Mouse (Mus musculus): ENCODE results near the gene Eif2b5. TPM values are rescaled to one million over a fixed set of nuclear protein-coding genes. Genes with fewer than 3 reads are reported as not detected.

Gene Eif2b5
- total RNA-seq, 2 experiments from 2014 or later, result 56.4 to 66.8 TPM

DNA sequence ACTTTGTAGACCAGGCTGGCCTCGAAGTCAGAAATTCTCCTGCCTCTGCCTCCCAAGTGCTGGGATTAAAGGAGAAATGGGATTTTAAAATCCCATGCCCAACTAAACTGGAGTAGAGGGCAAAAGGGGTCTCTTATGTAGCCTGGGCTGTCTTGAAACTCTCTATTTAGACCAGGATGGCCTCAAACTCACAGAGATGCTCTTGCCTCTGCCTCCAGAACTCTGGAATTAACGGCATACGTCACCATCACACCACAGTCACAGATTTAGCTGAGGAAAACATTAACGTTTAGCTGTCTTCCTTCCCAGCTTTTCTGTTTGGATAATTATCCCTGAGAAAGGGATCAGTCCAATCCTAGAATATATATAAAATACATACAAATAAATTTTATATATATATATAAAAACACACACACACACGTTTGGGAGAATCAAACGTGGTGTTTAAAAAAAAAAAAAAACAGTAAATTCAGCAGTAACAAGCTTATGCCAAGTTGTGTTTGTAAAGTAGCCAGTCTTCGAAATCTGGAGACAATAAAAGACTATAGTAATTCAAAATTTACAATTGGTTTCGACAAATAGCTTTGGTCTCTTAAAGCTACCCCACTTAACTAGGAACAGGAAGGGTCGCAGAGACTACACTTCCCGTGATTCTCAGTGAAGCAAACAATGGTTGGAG lies 36.1 kb downstream of the Eif2b5 start:
- DNase-seq (ENCODE audit: low spot score in 2 of 2), result no peak
- intact Hi-C loops (cut with DNase I), result loop anchor here (5.0 kb wide), 1 partner anchor 37 kb away; the partner anchor contains the start of gene Eif2b5

GRCm38 (mm10) chr16:20535296-20536080 lies 36.9 kb downstream of the Eif2b5 start, which contains the start of gene Ap2m1:
Gene Ap2m1, plus strand, starts transcription at chr16:20535478.
- DNase-seq (ENCODE audit: low spot score in 2 of 2), result peak; percentile 93
- intact Hi-C loops (cut with DNase I), result loop anchor here (5.0 kb wide), 1 partner anchor 38 kb away; the partner anchor contains the start of gene Eif2b5

DNA sequence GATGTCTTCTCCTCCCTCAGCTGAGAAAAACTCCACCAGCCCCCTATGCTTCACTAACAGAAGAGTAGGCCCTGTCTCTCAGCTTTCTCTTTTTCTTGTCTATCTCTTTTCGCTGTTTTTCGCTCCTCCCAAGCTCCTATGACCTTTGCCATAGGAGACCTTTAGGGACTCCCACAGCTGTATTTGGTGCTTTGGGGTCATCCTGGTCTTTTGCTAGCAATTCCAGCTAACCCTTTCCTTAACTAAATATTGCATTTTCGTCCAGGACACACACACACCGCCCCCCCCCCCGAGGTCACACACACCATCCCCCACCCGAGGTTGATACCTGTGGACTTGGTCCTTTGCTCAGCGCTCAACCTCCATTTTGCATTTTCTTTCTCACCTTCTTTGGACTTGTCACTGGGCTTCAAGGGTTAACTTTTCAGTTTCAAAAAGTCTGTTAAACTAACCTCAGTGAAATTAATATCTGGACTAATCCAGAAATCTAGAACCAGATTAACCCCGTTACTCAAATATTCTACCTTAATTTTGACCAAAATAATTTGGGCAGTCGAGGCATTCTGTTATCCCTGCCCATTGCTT lies 37.6 kb downstream of the Eif2b5 start:
- intact Hi-C loops (cut with DNase I), result loop anchor here (5.0 kb wide), 1 partner anchor 39 kb away; the partner anchor contains the start of gene Eif2b5
- DNase-seq (ENCODE audit: low spot score in 2 of 2), result no peak

GRCm38 (mm10) chr16:20537071-20537471 lies 38.5 kb downstream of the Eif2b5 start:
- DNase-seq (ENCODE audit: low spot score in 2 of 2), result peak in 1 of 2 experiments; percentile 45
- intact Hi-C loops (cut with DNase I), result loop anchor here (5.0 kb wide), 1 partner anchor 40 kb away; the partner anchor contains the start of gene Eif2b5

DNA sequence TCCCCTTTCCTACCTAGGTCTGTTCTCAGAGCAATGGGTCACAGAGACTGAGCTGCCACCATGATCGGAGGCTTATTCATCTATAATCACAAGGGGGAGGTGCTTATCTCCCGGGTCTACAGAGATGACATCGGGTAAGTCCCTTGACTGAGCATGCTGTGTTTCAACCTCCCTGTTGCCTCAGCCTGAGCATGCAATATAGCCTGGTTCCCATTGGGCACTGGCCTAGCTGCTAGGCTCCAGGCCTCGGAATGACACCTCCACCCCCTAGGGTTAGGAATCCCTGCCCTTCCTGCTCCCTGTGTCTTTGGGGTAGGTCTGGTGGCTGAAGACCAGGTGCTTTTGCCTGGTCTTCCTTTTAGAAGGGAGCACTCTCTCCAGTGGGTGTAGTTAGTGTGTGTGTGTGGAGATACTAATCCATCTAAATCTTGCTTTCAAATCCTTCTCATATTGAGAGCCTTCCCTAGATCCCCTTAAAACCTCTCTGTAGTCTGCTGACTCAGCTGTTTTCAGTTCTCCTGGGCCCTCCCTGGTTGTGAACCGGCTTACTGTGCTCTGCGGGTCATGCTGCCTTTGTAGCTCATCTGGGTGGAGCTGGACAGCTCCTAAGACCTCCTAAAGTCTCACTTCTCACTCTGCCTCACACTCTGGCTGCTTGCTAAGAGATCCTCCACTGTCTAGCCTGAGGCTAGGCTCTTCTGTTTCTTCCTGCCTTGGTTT lies 39.1 kb downstream of the Eif2b5 start:
- intact Hi-C loops (cut with DNase I), result loop anchor here (5.0 kb wide), 1 partner anchor 40 kb away; the partner anchor contains the start of gene Eif2b5
- DNase-seq (ENCODE audit: low spot score in 2 of 2), result no peak

- intact Hi-C loops (cut with DNase I), result loop anchor here (5.0 kb wide), 1 partner anchor 42 kb away; the partner anchor contains the start of gene Eif2b5
- DNase-seq (ENCODE audit: low spot score in 2 of 2), result no peak
Measured at GRCm38 (mm10) chr16:20539649-20540048, 41.0 kb downstream of the Eif2b5 start.

- no peak for DNase-seq (ENCODE audit: low spot score in 2 of 2)
- intact Hi-C loops (cut with DNase I), result no loop called here
Measured at GRCm38 (mm10) chr16:20540438-20540837, 41.8 kb downstream of the Eif2b5 start.

DNA sequence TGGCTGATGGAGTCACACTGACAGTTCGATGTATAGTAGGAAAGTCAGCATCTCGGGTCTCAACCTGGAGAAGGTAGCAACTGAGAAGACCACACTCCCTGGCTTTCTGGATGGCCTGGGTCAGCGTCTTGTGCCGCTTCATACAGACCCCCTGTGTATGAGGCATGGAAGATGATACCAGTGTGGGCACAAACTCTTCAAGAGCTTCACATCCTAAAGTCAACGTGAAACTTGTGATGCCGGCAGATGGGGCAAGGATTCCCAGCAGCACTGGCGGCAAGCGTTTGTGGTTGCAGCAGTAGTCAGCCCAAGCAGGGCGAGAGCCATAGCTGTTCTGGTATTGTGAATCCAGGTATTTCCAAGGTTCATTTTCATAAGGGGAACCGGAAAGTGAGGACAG lies 47.1 kb downstream of the Eif2b5 start:
- intact Hi-C loops (cut with DNase I), result loop anchor here (5.0 kb wide), 2 partner anchors 33 to 97 kb away; no protein-coding TSS in a partner anchor
- no peak for DNase-seq (ENCODE audit: low spot score in 2 of 2)

DNA sequence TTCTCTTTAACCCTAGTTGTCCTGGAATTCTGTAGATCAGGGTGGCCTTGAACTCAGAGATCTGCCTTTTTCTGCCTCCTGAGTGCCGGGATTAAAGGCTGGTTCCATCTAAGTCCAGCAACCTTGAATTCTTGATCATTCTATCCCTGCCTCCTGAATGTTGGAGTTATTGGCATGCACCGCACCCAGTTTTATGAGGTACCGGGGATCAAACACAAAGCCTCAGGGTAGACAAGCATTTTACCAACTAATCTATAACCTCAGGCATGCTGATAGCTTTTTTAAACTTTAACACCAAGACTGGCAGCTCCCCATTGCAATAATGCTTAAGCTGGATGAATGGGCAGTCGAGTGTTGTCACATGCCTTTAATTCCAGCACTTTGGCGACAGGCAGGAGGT lies 48.8 kb downstream of the Eif2b5 start:
- intact Hi-C loops (cut with DNase I), result loop anchor here (5.0 kb wide), 2 partner anchors 35 to 95 kb away; no protein-coding TSS in a partner anchor
- no peak for DNase-seq (ENCODE audit: low spot score in 2 of 2)

DNA sequence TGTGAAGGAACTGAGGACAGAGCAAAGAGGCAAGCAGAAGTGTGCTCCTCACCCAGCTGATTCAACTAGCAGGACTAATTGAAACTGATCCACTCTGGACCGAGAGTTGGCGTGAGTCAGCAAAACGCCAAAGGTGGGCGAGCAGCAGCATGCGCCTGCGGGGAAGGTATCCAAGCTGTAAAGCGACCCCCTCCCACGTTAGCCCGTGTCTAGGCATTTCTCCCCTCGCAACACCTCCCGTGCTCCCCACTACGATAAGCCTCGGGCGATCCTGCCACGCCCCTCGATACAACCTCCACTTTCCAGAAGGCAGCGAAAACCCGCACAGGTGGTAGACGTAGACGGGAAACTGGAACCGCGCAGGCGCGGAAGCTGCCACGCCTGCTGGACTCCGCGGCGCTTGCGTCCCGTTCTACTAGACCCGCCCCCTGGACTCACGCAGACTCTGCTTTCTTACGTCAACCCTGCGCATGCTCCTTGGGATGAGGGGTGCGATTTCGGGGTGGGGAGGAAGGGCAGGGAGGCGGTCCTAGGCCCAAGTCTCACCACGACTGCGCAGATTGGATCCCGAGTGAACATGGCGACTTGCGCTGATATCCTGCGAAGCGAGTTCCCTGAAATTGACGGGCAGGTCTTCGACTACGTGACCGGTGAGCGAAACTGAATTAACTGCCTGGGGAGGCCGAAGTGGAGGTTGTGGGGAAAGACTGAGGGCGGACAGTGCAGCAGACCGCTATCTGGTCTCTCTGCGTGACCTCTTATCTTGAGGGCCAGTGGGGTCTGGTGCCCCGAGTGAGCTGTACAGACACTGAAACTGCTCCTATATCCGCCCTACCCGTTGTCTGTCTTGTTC lies 49.7 kb downstream of the Eif2b5 start, which contains the start of gene Abcf3:
Abcf3 (plus strand) TSS at position 482 of the 853 bp plus-strand sequence.
- DNase-seq (ENCODE audit: low spot score in 2 of 2), result peak; percentile 99
- intact Hi-C loops (cut with DNase I), result loop anchor here (5.0 kb wide), 2 partner anchors 36 to 94 kb away; no protein-coding TSS in a partner anchor

DNA sequence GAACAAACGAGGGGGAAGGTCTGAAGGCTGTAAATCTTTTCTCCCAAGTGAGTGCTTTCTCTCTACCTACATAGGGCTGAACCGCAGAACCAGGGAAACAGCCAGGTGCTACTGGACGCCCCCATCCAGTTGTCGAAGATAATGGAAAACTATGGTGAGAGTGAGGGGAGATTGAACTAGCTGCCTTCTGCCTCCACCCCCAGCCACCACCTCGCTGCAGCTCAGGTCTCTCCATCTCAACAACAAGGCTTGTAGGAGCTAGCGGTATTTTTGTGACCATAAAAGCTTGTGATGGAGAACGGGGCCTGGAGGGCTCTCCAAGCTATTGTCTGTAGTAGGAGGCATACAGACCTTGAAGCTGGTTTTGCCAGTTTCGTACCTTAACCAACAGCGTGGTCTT lies 50.5 kb downstream of the Eif2b5 start:
- intact Hi-C loops (cut with DNase I), result loop anchor here (5.0 kb wide), 2 partner anchors 37 to 93 kb away; no protein-coding TSS in a partner anchor

GRCm38 (mm10) chr16:20551691-20552090 lies 53.1 kb downstream of the Eif2b5 start:
- no peak for DNase-seq (ENCODE audit: low spot score in 2 of 2)
- intact Hi-C loops (cut with DNase I), result no loop called here

More for the DNA sequence above, 50.5 kb downstream of the Eif2b5 start:
- DNase-seq (ENCODE audit: low spot score in 2 of 2), result no peak

- intact Hi-C loops (cut with DNase I), result no loop called here
- no peak for DNase-seq (ENCODE audit: low spot score in 2 of 2)
Measured at GRCm38 (mm10) chr16:20552594-20552993, 54.0 kb downstream of the Eif2b5 start.

DNA sequence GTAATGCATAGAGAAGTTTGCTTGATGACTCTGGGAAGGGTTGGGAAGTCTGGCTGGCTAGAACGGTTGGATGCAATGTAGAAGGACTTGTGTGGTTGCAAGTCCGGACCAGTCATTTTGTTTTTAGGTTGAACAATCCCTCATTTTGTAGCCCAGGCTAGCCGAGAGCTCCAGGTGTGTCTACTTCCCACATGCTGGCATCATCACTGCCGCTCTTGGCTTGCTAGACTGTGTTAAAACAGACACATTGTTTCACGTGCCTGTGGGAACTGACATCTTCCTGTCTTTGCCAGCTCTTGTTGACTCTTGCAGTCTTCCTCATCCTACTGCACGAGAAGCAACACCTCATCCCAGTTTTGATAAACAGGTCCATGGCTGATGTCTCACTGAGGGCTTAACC lies 56.4 kb downstream of the Eif2b5 start:
- DNase-seq (ENCODE audit: low spot score in 2 of 2), result no peak
- intact Hi-C loops (cut with DNase I), result no loop called here

GRCm38 (mm10) chr16:20557381-20557780 lies 58.8 kb downstream of the Eif2b5 start:
- no peak for DNase-seq (ENCODE audit: low spot score in 2 of 2)
- intact Hi-C loops (cut with DNase I), result no loop called here

Data from left cerebral cortex, postnatal 36 days (tissue).